Mouse (Mus musculus) heart, adult 2 months (tissue): ENCODE measurements around the gene Gpatch1. TPM values are rescaled to one million over a fixed set of nuclear protein-coding genes. Genes with fewer than 3 reads are reported as not detected.

Experiments
- DNase-seq, 2 experiments: peaks; one replicate each; pipeline ENCODE4 v3.0.0; 2021
- H3K27ac ChIP-seq: fragments of 200-600 bp; 2 replicates; pipeline ENCODE4 v1.8.1; 2022
- H3K27me3 ChIP-seq: fragments of 200-500 bp; 2 replicates; pipeline ENCODE4 v1.6.1; 2012; ENCODE audit warnings: mild to moderate bottlenecking, low read length, inconsistent platforms, mixed read lengths; ENCODE audit not compliant: control insufficient read depth, insufficient read depth
- H3K36me3 ChIP-seq: fragments of 200-500 bp; 2 replicates; pipeline ENCODE4 v1.6.1; 2012; ENCODE audit warnings: low read length, inconsistent platforms; ENCODE audit not compliant: control insufficient read depth, insufficient read depth
- H3K4me1 ChIP-seq: fragments of 200-500 bp; 2 replicates; pipeline ENCODE4 v1.6.1; 2011; ENCODE audit warnings: low read length; ENCODE audit not compliant: control insufficient read depth, insufficient read depth
- H3K4me3 ChIP-seq: fragments of 200-600 bp; 2 replicates; pipeline ENCODE4 v1.8.1; 2022
- H3K79me2 ChIP-seq: fragments of 200-500 bp; replicated peaks from 2 replicates; pipeline ENCODE4 v1.6.1; 2012; ENCODE audit warnings: mild to moderate bottlenecking, inconsistent platforms, low read length, moderate library complexity, mixed read lengths; ENCODE audit not compliant: control insufficient read depth, insufficient read depth
- H3K9ac ChIP-seq: fragments of 200-500 bp; 2 replicates; pipeline ENCODE4 v1.6.1; 2012; ENCODE audit warnings: low read depth, mild to moderate bottlenecking, control low read depth, inconsistent platforms, low read length, mixed read lengths
- CTCF ChIP-seq: fragments of 200-600 bp; IDR thresholded peaks from 2 replicates; pipeline ENCODE4 v1.8.1; 2022; ENCODE audit warnings: antibody characterized with exemption, mild to moderate bottlenecking, moderate library complexity
- EP300 ChIP-seq: fragments of 200-500 bp; IDR thresholded peaks from 2 replicates; pipeline ENCODE4 v1.6.1; 2011; ENCODE audit warnings: low read depth, low read length, control low read depth; ENCODE audit not compliant: insufficient read depth
- POLR2A ChIP-seq: fragments of 200-500 bp; IDR thresholded peaks from 2 replicates; pipeline ENCODE4 v1.6.1; 2011; ENCODE audit warnings: mild to moderate bottlenecking, low read depth, low read length, control low read depth; ENCODE audit not compliant: insufficient read depth
- WGBS: fragments of 180-500 bp; shearing (Covaris S2); methylation state at CpG from one replicate; pipeline ENCODE4 v1.1.7; 2018; 5-methylcytosine and 5-hydroxymethylcytosine counted together
- intact Hi-C: fragments of 180-260 bp; cut with DNase I; formaldehyde crosslinking; loops from one replicate; pipeline ENCODE4 v1.15.1; 2025
- polyA plus RNA-seq: library from polyadenylated mRNA; depleted of rRNA; stranded (reverse); fragments of >200 nt; gene quantifications from 2 replicates; pipeline ENCODE4 v1.2.3, GENCODE M21; 2012
- total RNA-seq, 2 experiments: library from RNA; stranded (reverse); gene quantifications; 2 replicates each; pipeline ENCODE4 v1.2.3; 2021

Gene Gpatch1
- total and polyA plus RNA-seq, 3 experiments: 3.9 to 12.5 (median 11.6) TPM

- H3K9ac ChIP-seq: no peak overlapping the region
- no peak overlapping the region for H3K4me3 ChIP-seq
- peaks cover 1% of the 10 kb centered on the region; the same call in 1 of the 2 replicates for H3K4me1 ChIP-seq
- intact Hi-C loops: no loop called here
- 0 out of 2 replicates have a peak, but pooled peaks cover 1% of the 10 kb centered on the region for H3K79me2 ChIP-seq
- no peak for TF ChIP-seq EP300
- TF ChIP-seq CTCF: no peak
- no peak for TF ChIP-seq POLR2A
- no peaks in the 10 kb centered on the region for H3K27me3 ChIP-seq
- DNase-seq: no peak
- 62% methylated on average over 5 of the region's 5 CpGs for WGBS
- no peak overlapping the region for H3K27ac ChIP-seq
- H3K36me3 ChIP-seq: no peaks in the 10 kb centered on the region
Observed at GRCm38 (mm10) chr7:35344785-35345330, 26.6 kb upstream of the Gpatch1 start.

GRCm38 (mm10) chr7:35342498-35342897 is 24.3 kb upstream of the Gpatch1 start:
- H3K27me3 ChIP-seq: no peaks in the 10 kb centered on the region
- WGBS: 50% methylated on average over 4 of the region's 4 CpGs
- no peaks in the 10 kb centered on the region for H3K36me3 ChIP-seq
- peaks cover 1% of the 10 kb centered on the region; the same call in 1 of the 2 replicates for H3K4me1 ChIP-seq
- H3K79me2 ChIP-seq: 0 out of 2 replicates have a peak, but pooled peaks cover 1% of the 10 kb centered on the region
- no peak overlapping the region for H3K4me3 ChIP-seq
- H3K9ac ChIP-seq: no peak overlapping the region
- no peak overlapping the region for H3K27ac ChIP-seq
- DNase-seq: no peak
- intact Hi-C loops: no loop called here
- TF ChIP-seq CTCF (no peak), POLR2A (no peak), EP300 (no peak)

GRCm38 (mm10) chr7:35341282-35341681 is 23.0 kb upstream of the Gpatch1 start:
- 70% methylated on average over 6 of the region's 6 CpGs for WGBS

GRCm38 (mm10) chr7:35340196-35340595 is 22.0 kb upstream of the Gpatch1 start:
- H3K79me2 ChIP-seq: 0 out of 2 replicates have a peak, but pooled peaks cover 1% of the 10 kb centered on the region
- peaks cover 1% of the 10 kb centered on the region for H3K4me1 ChIP-seq
- 26% methylated on average over 5 of the region's 5 CpGs for WGBS
- intact Hi-C loops: no loop called here
- TF ChIP-seq CTCF (no peak), POLR2A (no peak), EP300 (no peak)
- no peaks in the 10 kb centered on the region for H3K36me3 ChIP-seq
- H3K4me3 ChIP-seq: no peak overlapping the region
- H3K9ac ChIP-seq: no peak overlapping the region
- DNase-seq: no peak
- no peaks in the 10 kb centered on the region for H3K27me3 ChIP-seq
- no peak overlapping the region for H3K27ac ChIP-seq

More at GRCm38 (mm10) chr7:35341282-35341681, 23.0 kb upstream of the Gpatch1 start:
- DNase-seq: no peak
- 0 out of 2 replicates have a peak, but pooled peaks cover 1% of the 10 kb centered on the region for H3K79me2 ChIP-seq
- H3K27me3 ChIP-seq: no peaks in the 10 kb centered on the region
- no peak overlapping the region for H3K4me3 ChIP-seq
- no peak for TF ChIP-seq EP300
- H3K27ac ChIP-seq: no peak overlapping the region
- H3K9ac ChIP-seq: no peak overlapping the region
- H3K36me3 ChIP-seq: no peaks in the 10 kb centered on the region
- intact Hi-C loops: no loop called here
- peaks cover 1% of the 10 kb centered on the region; the same call in 1 of the 2 replicates for H3K4me1 ChIP-seq

- WGBS: 1% methylated on average over 51 of the region's 51 CpGs
- TF ChIP-seq EP300 (no peak), POLR2A (no peak), CTCF (no peak)
- Histone ChIP-seq H3K4me1 (no peaks in the 10 kb centered on the region; the same call in 1 of the 2 replicates), H3K27ac (peak overlapping the region; percentile 18), H3K9ac (peak overlapping the region; percentile 73), H3K4me3 (peak overlapping the region; percentile 86), H3K36me3 (no peaks in the 10 kb centered on the region), H3K27me3 (no peaks in the 10 kb centered on the region), H3K79me2 (no peaks in the 10 kb centered on the region)
- peak in 1 of 2 experiments; percentile 39 for DNase-seq
- intact Hi-C loops: loop anchor here (5.0 kb wide), 1 partner anchor 102 kb away; no protein-coding TSS in a partner anchor
Observed at GRCm38 (mm10) chr7:35334527-35335452, 16.6 kb upstream of the Gpatch1 start.
